Mouse (Mus musculus) adrenal gland, postnatal 36 days (tissue): ENCODE results near the gene Taco1. TPM values are rescaled to one million over a fixed set of nuclear protein-coding genes. Genes with fewer than 3 reads are reported as not detected.

Experiments
- DNase-seq, 2 experiments: peaks; one replicate each; pipeline ENCODE4 v3.0.0; 2021; ENCODE audit warnings: mixed read lengths in 1 of 2
- total RNA-seq, 2 experiments: library from RNA; stranded (reverse); gene quantifications; 2 replicates each; pipeline ENCODE4 v1.2.3; 2021

Gene Taco1
- total RNA-seq, 2 experiments from 2014 or later: 27.2 to 36.0 TPM

DNA sequence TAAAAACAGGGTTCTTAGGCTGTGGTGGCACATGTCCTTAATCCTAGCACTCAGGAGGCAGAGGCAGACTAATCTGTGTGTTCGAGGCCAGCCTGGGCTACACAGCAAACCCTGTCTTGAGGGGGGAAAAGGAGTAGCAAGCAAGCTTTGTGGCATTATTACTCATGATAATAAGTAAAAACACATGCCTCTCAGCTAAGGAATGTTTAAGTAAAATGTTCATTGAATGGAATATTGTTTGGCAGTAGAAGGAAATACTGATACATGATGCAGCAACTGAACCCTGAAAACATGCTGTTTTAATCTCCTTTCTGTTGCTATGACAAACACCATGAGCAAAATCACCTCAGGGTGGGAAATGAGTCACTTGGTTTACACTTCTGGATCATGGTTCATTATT is 4.5 kb upstream of the Taco1 start:
- no peak for DNase-seq

DNA sequence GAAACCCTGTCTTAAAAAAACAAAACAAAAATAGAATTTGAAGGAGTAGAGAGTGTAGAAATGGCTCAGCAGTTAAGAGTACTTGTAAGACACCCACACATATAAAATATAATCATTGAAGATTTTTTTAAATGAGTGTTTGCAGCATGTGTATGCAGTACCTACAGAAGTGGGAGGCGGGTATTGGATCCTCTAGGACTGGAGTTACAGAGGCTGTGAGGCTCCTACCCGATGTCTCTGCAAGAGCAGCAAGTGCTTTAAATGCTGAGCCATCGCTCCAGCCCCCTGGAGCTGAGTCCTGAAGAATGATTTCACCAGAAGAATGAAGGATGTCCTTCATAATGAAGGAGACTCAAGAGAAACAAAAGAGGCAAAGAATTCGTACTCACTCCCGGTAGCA is 2.1 kb upstream of the Taco1 start:
- DNase-seq: no peak

DNA sequence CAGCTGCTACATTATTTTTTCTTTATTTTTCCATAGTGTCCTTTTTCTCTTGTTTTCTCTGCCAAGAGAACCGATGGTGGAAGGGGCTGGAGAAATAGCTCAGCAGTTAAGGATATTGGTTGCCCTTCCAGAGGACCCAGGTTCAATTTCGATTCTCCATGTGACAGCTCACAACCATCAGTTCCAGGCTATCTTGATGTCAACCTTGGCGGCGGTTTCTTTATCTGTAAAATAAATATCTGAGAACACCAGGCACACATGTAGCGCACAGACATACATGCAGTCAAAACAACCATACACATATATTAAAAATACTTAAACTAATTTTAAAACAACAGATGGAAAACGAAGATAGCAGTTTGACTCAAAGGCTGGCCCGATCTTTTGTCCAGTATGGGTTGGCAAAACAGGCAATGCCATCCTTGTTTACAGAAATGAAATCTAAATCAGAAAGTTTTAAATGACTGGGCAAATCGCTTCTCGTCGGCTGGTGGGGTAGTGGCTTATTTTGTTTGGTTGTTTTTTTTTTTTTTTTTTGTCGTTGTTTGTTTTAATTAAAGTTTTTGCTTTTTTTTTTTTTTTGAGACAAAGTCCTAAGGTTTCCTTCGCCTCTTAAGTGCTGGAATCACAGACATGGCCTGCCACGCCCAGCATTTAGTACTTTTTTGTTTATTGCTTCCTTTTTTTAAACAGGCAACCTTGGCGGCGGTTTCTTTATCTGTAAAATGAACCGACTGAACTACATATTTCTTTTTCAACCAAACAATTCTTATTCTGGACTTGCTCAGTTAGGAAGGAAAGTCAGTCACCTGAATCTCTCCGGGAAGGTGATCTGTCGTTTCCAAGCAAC is 563 bp upstream of the Taco1 start:
- DNase-seq: no peak

DNA sequence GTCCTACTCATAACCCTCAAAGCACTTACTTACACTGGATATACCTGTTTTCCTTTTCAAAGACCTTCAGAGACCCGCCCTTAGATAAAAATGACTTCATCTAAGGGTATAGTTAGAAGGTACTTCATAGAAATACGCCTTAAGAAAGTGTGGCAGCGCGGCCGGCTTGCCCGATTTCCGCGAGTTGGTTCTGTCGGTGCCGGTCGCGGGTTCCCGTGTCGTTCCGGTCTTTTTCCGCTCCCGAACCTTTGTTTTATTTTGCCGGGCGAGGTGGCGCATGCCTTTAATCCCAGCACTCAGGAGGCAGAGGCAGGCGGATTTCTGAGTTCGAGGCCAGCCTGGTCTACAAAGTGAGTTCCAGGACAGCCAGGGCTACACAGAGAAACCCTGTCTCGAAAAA is 755 bp downstream of the Taco1 start:
- peak; percentile 29 to 56 for DNase-seq

DNA sequence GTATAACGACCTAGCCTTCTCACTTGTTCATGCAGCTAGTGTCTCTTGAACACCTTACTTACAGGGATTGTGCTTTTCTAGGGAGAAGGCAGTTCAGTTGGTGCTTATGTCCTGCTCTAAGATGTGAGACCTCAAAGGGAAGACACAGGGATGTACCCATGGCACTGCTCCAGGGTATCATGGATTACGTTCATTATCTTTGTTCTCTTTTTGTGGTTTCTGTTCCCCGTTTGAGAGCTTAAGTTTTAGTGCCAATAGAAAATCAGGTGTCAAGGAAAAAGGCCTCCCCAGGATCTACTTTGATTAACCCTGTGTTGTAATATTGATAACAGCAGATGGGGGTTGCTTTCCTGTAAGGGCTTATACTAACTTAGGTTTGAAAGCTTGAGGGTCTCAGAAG is 7.9 kb downstream of the Taco1 start:
- no peak for DNase-seq

DNA sequence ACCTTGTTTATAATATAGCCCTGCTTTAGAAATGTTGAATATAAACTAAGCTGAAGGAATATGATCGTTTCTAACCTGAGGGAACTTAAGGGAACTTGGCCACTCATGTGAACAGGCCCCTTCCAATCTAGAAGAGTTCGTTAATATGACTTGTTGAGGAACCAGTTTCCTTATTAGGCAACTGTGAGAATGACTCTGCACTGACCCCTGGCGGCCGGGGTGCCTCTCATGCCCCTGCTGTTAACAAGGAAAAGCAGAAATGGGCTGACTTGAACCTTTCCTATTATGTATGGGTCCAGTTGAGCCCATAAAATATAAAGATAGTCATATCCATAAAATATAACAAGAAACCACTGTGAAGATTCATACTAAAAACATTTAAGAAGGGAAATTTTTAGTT is 10.5 kb downstream of the Taco1 start:
- DNase-seq: peak; percentile 79 to 89

DNA sequence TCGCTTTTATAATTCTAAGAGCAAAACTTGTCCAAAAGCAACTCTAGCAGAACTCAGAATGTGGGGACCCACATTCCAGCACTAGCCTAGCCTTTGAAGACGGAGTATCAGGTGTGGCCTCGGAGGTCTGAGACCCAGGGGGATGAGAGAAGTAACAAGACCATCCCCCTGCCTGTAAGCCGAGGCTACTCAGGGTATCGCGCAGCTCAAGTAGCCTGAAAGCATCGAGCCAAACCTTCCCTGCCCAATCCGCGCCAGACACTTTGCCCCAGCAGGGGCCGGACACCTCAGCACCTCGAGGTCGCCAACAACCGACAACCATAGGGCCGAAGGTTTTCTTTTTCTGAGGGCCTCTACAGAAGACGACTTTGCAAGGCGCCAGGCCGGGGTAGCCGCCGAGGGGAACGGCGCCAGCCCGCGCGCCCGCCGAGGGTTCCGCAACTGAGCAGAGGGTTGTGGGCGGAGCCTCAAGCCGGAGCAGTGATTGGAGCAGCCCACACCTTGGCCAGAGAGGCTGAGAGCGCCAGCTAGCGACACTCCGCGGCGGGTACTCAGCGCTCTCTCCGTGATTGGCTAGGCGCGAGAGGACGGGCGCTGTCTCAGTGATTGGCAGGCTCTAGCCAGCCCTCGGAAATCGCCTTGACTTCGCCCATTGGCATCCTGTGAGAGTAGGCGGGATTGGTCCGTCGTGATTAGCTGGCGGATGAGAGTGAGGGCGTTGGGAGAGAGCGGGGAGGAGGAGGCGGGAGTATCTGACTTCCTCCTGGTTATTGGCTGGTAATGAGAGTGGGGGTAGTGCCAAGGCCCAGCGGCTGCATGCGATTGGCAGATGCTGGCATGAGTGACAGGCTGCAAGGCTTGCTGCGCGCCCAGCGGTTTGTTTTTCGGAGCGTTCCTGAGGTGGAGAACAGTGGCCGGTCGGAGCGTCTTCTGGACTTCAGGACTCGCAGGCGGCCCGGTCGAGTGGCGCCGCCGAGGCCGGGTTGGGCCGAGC is 18.1 kb downstream of the Taco1 start, which contains the start of gene Map3k3:
Map3k3 (plus strand) TSS at position 906 of the 994 bp plus-strand sequence.
- DNase-seq: peak; percentile 99

DNA sequence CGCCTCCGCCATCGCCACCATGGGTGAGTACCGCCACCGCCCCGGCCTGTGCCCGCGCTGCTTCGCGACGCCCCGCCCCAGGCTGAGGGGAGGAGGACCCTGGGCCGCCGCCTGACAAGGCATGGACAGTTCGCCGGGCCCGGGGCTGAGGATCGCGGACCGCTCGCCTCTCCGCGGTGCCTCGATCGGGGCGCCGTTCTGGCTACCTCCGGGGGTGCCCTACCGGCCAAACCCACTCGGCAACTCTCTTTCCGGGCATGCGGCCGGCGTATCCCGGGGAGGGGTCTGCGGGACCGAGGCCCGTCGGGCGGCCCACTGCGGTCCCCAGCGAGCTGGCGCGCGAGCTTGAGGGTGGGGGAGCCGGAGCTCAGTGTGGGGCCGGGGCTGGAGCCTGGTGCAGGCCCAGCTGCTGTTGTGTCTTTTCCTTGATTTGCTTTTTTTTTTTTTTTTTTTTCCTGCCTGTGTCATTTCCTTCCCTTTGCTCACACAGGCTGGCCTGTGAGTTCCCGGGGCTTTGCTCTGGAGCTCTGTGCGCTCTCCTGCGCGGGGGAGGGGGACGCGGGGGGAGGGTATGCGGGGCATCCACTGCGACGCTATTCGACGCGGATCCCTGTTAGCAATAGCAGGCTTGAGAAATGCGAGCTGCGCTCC is 19.2 kb downstream of the Taco1 start:
- peak; percentile 89 to 91 for DNase-seq

DNA sequence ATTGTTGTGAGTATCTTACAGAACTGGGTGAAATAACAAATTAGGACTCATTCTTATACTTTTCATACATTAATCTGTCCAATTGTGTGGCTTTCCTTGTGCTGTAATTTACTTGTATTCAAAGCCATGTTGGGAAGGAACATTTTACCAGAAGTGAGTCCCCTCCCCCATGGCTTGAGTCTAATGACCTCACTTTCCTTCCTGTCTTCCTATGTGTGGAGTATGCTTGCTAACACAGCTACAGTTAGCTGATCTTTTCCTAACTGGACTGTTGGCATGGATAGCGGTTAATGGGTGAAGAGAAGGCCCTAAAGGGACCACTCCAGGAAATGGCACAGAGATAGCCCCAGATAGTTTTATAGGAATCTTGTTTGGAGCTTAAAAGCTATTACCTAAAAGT is 32.4 kb downstream of the Taco1 start:
- DNase-seq: no peak

DNA sequence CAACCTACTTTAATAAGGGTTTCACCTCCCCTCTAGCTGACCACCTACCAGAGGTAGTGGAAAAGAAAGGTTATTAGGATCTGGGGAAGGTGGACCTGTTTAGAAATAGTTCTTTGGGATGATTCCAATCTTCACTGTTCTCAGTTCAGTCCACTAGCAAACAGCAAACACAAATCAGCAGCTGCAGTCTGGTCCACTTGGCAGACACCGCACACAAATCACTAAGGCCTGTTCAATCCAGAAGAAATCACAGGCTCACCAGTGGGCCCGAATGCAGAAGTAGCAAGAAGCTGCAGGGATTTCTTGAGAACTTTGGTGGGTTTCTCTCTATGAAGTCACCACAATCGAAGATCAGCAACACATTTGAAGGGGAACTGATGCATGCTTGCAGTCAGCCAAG is 37.0 kb downstream of the Taco1 start:
- no peak for DNase-seq

DNA sequence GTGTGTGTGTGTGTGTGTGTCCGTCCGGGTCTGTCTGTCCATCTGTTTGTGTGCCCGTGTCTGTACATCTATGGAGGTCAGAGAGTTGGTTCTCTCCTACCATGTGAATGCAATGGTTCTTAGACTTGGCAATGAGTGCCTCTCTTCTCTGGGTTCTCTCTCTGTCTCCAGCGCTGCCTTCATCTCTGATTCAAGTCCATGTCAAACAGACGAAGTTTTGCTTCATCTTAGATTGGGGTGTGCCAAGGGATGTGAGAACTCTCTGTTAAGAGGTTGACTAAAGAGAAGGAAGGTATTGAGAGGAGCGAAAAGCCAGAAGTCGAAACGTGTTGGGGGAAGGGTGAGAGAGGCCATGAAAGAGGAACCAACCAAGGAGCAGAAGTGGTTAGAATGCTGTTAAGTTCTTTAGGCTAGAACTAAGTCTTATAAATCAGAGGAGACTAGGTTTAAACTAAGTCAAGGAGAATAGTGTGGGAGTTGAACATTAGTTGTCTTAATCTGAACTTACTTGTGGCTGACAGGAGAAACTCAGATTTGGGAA is 40.3 kb downstream of the Taco1 start:
- no peak for DNase-seq

DNA sequence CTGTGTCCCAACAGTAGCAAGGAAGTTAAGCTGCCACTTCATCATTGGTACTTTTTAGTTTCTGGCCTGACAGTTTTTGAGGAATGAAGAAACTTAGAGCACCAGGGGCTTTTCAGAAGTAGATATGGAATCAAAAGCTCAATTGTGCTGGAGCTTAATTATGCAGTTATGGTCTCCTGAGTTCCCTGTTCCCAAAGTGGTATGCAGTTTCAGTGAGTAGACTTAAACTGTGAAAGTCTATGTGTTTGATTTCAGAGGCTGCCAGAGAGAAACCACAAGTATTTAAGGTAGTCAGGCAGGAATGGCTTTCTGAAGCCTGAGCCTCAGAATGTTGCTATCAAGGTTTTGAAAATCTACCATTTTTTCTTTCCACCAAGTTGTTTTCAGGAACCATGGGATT is 45.8 kb downstream of the Taco1 start:
- no peak for DNase-seq

DNA sequence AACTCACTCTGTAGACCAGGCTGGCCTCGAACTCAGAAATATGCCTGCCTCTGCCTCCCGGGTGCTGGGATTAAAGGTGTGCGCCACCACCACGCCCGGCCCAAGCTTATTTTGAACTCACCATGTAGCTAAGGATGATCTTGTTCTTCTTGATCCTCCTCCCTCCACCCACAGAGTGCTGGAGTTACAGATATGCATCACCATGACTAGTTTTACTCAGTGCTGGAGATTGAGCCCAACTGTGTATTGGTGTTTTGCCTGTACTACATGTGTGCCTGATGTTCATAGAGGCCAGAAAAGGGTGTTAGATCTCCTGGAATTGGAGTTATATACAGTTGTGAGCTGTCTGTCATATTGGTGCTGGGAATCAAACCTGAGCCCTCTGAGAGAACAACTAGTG is 56.4 kb downstream of the Taco1 start:
- no peak for DNase-seq

DNA sequence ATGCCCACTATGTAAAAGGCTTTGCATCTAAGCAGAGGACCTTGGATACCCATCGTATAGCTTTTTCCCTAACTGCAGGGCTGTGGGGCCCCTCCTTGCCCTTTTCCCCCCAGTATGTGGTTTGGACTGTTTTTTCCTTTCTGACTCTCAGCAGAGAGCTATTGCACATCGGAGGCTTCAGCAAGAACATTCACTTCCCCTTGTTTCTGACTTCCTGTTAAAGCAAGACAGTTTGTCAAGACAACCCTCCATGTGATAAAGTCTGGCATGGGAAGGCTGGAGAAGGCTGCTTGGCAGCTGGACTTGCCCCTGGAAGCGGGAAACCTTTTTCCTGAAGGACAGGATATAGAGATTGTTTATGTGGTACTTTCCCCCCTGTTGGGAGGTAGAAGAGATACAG is 56.9 kb downstream of the Taco1 start:
- peak; percentile 3 to 12 for DNase-seq

Other genes starting within 250 kb of the Taco1 start
- 100 to 1,000 TPM; 134 to 165 TPM for gene Cyb561, start 112.7 kb upstream of the Taco1 start, total RNA-seq
- 10 to 100 TPM in 1 of 2 experiments, 1 to 10 TPM in 1; 8.0 to 15.5 TPM for gene Ace, start 98.1 kb upstream of the Taco1 start, total RNA-seq
- not detected for gene Ace3, start 71.4 kb upstream of the Taco1 start, total RNA-seq
- gene Kcnh6, start 57.9 kb upstream of the Taco1 start, total RNA-seq: under 1 TPM in 1 of 2 experiments, not detected in 1; 0.13 TPM
- gene Dcaf7, start 29.2 kb upstream of the Taco1 start, total RNA-seq: 10 to 100 TPM; 53.7 to 58.7 TPM
- gene Map3k3, start 18.6 kb downstream of the Taco1 start, total RNA-seq: 10 to 100 TPM; 40.5 to 40.8 TPM
- not detected for gene Gm10840, start 94.8 kb downstream of the Taco1 start, total RNA-seq
- 10 to 100 TPM; 11.8 to 15.0 TPM for gene Limd2, start 94.8 kb downstream of the Taco1 start, total RNA-seq
- gene Strada, start 136.1 kb downstream of the Taco1 start, total RNA-seq: 10 to 100 TPM; 13.1 to 15.4 TPM
- gene Ccdc47, start 150.3 kb downstream of the Taco1 start, total RNA-seq: 100 to 1,000 TPM; 113 to 115 TPM
- gene Ddx42, start 150.9 kb downstream of the Taco1 start, total RNA-seq: 10 to 100 TPM; 52.4 to 54.8 TPM
- 10 to 100 TPM; 55.2 to 66.2 TPM for gene Ftsj3, start 190.0 kb downstream of the Taco1 start, total RNA-seq
- 100 to 1,000 TPM; 154 to 172 TPM for gene Psmc5, start 190.1 kb downstream of the Taco1 start, total RNA-seq
- 10 to 100 TPM; 68.1 to 86.5 TPM for gene Smarcd2, start 206.9 kb downstream of the Taco1 start, total RNA-seq
- gene Tcam1, start 210.6 kb downstream of the Taco1 start, total RNA-seq: under 1 TPM; 0.23 to 0.36 TPM
- gene Gh, start 235.8 kb downstream of the Taco1 start, total RNA-seq: not detected
- 1 to 10 TPM in 1 of 2 experiments, under 1 TPM in 1; 0.33 to 1.2 TPM for gene Cd79b, start 248.7 kb downstream of the Taco1 start, total RNA-seq